Mouse (Mus musculus): ENCODE data around the gene Mafg. TPM values are rescaled to one million over a fixed set of nuclear protein-coding genes. Genes with fewer than 3 reads are reported as not detected.

Mafg gene
- total RNA-seq (2023) = 53.1 TPM

DNA sequence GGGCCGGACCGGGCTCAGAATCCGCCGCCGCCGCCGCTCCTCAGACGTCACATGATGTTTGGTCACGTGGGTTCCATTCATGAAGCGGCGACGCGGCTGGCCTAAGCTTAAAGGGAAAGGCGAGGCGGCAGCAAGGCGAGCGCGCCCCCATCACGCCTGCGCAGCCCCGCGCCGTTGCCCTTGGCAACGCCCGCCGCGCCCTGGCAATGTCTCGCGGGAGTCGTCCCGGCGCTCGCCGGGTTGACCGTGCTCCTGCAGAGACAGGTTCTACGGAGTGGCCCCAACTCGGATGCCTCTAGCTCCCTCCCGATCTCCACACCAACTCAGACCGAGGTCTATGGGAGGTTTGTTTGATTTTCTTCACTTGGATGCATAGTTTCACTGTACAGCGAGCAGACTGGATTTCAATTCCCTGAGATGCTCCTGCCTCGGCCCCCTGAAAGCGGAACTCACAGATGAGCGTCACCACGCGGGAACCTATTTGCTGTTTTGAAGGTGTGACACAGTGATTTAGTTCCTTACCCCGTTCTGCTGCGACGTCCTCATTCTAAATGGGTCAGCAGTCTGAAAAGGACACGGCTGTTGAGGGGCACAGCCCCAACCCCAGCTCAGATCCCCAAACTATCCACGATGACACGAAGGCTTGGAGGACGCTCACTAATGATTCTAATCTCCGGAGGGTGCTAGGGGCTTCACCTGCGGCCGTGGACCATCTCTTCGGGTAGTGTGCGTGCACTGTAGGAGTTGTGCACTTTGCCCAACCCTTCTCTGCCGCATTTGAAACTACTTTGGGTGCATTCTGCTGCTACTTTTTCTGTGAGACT lies at the start of gene Mafg:
Gene Mafg, minus strand, starts transcription at position 81 of the 824 bp plus-strand sequence.

DNA sequence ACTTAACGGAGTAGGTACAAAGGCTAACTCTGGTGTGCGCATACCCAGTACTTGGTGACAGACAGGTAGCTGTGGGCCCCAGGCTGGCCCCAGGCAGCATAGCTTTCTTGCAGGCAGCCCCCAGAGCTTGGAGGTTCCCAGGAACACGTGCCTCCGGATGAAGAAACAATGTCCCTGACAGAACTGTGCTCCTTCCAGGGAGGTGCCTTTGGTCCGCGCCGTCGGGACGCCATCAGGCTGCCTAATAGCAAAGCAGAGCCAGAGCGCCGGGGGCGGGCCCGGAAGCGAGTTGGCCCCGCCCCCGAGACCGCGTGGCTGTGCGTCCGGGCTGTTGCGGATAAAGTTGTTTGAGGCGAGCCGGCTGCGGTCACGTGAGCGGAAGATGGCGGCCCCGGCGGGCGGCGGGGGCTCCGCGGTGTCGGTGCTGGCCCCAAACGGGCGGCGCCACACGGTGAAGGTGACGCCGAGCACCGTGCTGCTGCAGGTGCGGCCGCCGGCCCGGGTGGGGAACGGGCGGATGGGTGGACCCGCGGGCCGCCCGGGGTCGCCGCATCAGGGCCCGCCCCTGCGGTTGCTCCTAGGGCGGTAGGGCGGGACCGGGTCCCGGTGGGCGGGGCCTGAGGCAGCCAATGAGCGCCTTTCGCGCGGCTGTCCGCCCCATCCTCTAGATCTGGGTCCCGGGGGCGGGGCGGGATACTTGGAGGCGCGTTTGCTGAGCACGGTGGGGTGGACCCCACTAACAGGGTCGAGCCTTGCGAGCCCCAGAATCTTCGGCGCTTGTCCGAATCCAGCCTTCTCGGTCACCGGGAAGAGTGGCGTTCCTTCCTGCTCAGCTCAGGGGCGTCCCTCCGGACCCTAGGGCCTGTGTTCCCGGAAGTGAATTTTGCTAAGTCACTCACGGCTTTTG lies 39.5 kb upstream of the Mafg start, which contains the start of gene Aspscr1:
Gene Aspscr1, plus strand, starts transcription at position 287 of the 907 bp plus-strand sequence.

DNA sequence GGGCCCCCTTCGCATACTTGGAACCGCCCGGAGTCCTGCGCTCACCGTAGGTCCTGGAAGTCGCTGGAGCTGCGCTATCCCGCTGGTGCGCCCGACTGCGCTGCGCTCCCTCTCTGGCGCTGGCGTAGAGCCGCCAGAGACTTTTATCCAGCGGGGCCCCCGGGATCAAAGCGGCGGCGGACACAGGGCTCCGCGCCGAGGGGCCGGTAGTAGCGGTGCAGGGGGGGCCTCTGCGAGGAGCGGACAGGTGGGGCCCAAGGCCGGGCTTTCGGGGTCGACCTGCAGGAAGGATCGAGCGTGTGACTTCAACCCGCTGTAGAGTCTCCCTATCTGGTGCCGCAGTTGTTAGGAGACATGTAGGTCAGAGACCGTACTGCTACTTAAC lies 27.7 kb upstream of the Mafg start, which contains the start of gene Notum:
Gene Notum, minus strand, starts transcription at position 100 of the 385 bp plus-strand sequence.

DNA sequence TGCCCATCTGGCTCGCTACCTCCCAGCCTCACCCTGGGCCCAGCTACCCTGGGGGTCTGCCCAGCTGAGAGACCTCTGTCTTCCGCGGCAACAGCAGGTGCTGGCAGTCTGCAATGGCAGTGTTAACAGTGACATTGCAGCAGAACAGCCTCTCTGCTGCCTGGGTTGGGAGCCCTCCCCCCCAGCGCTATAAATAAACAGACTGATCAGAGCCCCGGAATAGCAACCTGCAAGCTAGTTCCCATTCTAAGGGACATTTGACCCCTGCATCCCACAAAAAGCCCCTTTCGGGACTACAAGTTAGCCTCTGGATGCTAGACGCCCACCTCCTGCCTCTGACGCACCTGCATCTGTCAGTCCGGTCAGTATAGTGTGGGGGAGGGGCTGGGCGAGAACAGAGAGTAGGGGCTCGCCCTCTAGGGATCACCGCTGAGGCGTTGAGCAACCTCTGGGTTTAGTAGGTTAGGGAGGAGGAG lies 14.6 kb upstream of the Mafg start, which contains the start of gene Myadml2:
Gene Myadml2, minus strand, starts transcription at position 158 of the 476 bp plus-strand sequence.

DNA sequence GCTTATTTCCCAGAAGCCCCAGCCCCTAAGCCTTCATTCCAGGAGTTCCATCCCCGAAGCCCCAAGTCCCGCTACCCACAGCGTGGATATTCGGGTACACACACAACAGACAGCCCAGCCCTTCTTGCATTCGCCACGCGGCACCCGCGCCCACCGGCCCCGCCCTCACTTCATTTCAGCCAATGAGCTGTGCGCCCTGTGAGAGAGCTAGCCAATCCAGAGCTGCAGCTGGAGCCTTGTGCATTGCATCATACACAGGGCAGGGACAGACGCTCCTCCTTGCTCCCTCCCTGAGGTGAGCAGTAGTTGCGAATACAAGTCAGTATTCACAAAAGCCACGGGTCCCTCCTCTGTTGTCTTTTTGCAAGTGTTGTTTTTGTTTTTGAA lies 10.2 kb upstream of the Mafg start, which contains the start of gene Pycr1:
Gene Pycr1, minus strand, starts transcription at position 169 of the 387 bp plus-strand sequence.

DNA sequence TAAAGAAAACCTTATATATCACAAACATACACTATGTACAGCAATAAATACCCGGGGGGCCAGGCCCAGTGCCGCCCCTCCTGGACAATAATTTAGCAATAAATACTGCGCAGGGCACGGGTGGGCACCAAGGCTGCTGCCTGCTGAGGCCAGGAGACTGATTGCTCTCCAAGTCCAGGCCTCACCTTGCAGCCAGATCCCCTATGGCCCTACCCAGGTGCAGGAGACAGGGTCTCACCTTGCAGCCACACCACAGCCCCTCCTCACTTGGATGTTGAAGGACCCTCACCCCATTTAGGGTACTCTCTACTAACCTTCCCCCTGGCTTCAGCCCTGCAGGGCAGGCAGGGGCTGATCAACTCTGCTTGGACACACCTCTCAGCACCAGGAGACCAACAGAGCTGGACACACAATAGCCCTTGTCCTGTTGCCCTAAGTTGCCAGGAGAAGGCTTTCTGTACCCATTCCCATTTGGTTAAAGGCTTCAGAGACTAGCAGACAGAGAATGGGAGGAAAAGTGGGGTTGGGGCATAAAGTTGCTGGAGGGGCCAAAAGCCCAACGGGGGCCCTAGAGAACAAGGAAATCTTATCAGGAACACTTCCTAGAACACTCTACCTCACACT lies 8.1 kb downstream of the Mafg start, which contains the start of gene Sirt7:
Gene Sirt7, minus strand, starts transcription at position 89 of the 624 bp plus-strand sequence.

DNA sequence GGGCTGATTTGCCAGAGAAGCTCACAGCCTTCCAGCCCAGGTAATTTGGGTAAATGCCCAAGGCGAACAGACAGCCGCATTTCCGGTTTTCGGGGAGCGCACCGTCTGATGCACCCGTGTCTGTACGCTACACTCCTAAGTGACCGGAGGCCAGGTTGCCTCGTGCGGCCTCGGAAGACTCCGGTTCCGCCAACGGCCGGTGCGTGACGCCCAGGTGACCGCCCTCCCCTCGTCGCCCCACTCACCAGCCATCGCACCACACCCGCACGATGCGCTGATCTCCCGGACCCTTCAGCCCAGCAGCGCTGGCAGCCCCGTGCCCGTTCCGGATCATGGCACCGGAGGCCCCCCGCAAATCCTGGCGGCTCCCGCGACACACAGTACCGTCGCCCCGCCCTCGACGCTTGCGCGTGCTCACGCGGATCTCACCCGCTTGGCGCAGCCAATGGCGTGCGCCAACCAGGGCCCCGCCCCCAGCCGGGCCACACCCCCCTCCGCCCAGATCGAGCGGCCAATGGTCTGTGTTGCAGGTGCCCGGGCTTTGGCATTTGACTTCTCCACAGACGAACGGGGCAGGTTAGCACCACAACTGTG lies 15.8 kb downstream of the Mafg start, which contains the start of gene Pcyt2:
Gene Pcyt2, minus strand, starts transcription at position 418 of the 594 bp plus-strand sequence.

DNA sequence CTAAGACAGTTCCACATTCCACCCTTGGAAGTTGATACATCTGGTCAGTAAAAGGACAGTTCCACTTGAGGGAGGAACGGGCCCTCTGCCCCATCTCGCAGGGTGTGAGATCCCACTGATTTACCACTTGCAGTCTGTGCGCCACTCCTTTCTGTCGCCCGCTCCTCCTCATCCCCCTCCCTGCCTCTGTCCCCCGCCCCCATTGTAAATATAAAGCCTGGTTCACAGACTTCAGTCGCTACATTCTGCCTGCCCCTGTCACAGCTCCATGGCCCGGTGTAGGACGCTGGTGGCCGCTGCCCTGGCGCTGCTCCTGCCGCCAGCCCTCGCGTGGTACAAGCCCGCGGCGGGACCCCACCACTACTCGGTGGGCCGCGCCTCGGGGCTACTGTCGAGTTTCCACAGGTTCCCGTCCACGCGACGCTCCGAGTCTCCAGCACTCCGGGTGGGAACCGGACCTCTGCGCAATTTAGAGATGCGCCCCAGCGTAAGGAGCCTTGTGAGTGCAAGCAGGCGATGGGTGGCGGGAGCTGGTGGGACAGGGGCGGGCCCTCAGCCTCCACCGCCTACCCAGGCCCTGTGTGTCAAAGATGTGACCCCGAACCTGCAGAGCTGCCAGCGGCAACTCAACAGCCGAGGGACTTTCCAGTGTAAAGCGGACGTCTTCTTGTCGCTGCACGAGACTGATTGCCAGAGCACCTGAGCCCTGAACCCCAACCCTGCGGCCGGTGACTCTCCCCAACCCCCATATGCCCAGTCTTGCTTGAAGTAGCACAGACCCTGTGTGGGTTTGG lies 25.0 kb downstream of the Mafg start, which contains the start of gene Npb:
Gene Npb, plus strand, starts transcription at position 237 of the 794 bp plus-strand sequence.

DNA sequence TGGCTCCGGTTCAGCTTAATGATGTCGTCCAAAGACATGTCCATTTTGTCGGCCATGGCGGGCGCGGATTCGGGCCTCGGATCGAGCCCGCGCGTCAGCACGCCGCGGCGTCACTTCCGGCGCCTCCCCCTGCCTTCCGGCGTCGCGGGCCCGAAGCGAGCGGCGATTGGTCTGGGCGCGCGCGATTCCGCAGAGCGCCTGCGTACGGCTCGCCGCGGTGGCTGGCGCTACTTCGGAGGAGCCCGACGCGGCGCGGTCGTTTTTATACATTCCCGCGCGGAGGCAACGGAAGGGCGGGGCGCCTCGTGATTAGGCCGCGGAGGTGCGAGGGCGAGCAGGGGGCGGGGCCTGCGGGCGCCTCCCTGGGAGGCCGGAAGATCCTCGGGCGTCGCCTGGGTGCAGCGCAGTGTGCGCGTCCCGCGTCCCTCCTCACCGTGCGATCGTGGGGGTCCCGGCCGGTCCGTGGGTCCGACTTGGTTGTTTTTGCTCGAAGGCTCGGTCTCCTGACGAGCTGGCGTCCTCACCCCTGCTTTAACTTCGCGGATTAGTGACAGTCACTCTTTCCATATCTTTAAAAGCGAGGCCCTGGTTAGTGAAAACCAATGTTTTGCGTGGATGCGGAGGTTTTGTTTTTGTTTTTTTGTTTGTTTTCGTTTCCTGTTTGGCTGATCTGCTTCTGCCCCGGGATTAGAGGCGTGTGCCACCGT lies 35.0 kb downstream of the Mafg start, which contains the start of the genes Alyref and Anapc11:
Gene Alyref, minus strand, starts transcription at position 83 of the 707 bp plus-strand sequence.
Gene Anapc11, plus strand, starts transcription at position 139 of the 707 bp plus-strand sequence.

DNA sequence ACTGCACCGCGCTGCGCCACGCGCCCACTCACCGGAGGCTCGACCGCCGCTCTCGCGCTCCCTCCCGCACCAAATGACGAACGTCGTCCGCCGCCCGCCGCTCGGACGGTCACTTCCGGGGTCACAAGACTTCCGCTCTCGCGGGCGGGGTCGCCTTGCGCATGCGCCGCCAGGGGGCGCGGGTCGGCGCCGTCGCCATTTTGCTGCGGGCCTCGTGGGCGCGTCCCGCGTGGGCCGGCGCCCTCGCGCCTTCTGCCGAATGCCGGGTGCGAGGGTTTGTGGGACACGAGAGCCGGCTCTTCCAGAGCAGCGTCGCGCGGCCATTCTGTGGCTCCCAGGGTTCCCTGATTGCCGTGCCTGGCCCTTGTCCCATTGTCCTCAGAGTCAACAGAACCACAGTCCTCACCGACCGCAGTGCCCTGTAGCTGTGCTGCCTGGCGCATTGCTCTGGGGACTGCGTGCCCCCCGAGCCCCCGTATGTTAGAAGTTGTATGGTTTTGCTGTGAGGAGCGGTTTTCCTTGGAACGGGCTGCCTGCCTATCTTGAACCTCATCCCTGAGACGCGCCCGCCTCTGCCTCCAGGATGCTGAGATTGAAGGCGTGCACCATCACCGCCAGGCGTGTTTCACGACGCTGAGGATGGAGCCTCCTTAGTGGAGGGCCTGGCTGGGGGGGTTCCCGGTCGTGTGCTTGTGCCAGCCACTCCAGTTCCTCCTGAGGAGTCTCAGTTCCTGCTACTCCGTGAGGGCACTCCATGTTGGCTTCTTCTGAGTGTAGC lies 51.7 kb downstream of the Mafg start, which contains the start of gene Arhgdia:
Gene Arhgdia, minus strand, starts transcription at position 135 of the 778 bp plus-strand sequence.

Other genes starting within 250 kb of the Mafg start
- gene Nploc4, start 195.9 kb downstream of the Mafg start, total RNA-seq (2023) = 58.8 TPM
- gene Tspan10, start 191.0 kb downstream of the Mafg start, total RNA-seq (2023) = 57.3 TPM
- 0.67 TPM for gene Pde6g, start 180.1 kb downstream of the Mafg start, total RNA-seq (2023)
- gene Oxld1, start 175.5 kb downstream of the Mafg start, total RNA-seq (2023) = 3.7 TPM
- gene Ccdc137, start 175.5 kb downstream of the Mafg start, total RNA-seq (2023) = 35.0 TPM
- gene Arl16, start 166.0 kb downstream of the Mafg start, total RNA-seq (2023) = 12.6 TPM
- 32.6 TPM for gene Mrpl12, start 149.0 kb downstream of the Mafg start, total RNA-seq (2023)
- gene Slc25a10, start 141.8 kb downstream of the Mafg start, total RNA-seq (2023) = 9.1 TPM
- not detected for gene Gcgr, start 102.9 kb downstream of the Mafg start, total RNA-seq (2023)
- 37.9 TPM for gene Mcrip1, start 83.9 kb downstream of the Mafg start, total RNA-seq (2023)
- gene Ppp1r27, start 82.5 kb downstream of the Mafg start, total RNA-seq (2023) = not detected
- gene P4hb, start 60.3 kb downstream of the Mafg start, total RNA-seq (2023) = 114 TPM
- 372 TPM for gene Arhgdia, start 52.0 kb downstream of the Mafg start, total RNA-seq (2023)
- 104 TPM for gene Alyref, start 35.2 kb downstream of the Mafg start, total RNA-seq (2023)
- gene Anapc11, start 35.2 kb downstream of the Mafg start, total RNA-seq (2023) = 57.5 TPM
- gene Npb, start 25.1 kb downstream of the Mafg start, total RNA-seq (2023) = 6.0 TPM
- gene Pcyt2, start 15.7 kb downstream of the Mafg start, total RNA-seq (2023) = 152 TPM
- gene Sirt7, start 8.4 kb downstream of the Mafg start, total RNA-seq (2023) = 96.6 TPM
- 2.8 TPM for gene Pycr1, start 10.2 kb upstream of the Mafg start, total RNA-seq (2023)
- not detected for gene Myadml2, start 14.6 kb upstream of the Mafg start, total RNA-seq (2023)
- gene Notum, start 27.6 kb upstream of the Mafg start, total RNA-seq (2023) = not detected
- gene Aspscr1, start 39.4 kb upstream of the Mafg start, total RNA-seq (2023) = 106 TPM
- 18.0 TPM for gene Cenpx, start 80.1 kb upstream of the Mafg start, total RNA-seq (2023)
- gene Lrrc45, start 80.3 kb upstream of the Mafg start, total RNA-seq (2023) = 31.1 TPM
- 1.1 TPM for gene Rac3, start 87.9 kb upstream of the Mafg start, total RNA-seq (2023)
- gene Dcxr, start 93.7 kb upstream of the Mafg start, total RNA-seq (2023) = 3.0 TPM
- gene Cbr2, start 98.5 kb upstream of the Mafg start, total RNA-seq (2023) = not detected
- gene Hmga1b, start 129.2 kb upstream of the Mafg start, total RNA-seq (2023) = 22.0 TPM
- gene Rfng, start 150.6 kb upstream of the Mafg start, total RNA-seq (2023) = 12.3 TPM
- 56.1 TPM for gene Gps1, start 150.7 kb upstream of the Mafg start, total RNA-seq (2023)
- 51.9 TPM for gene Dus1l, start 162.8 kb upstream of the Mafg start, total RNA-seq (2023)
- 142 TPM for gene Fasn, start 190.9 kb upstream of the Mafg start, total RNA-seq (2023)

Data from CD4-positive naive resting alpha-beta T cell, adult 76 days (primary cell).